Mouse (Mus musculus): ENCODE results near the gene Yy2. TPM values are rescaled to one million over a fixed set of nuclear protein-coding genes. Genes with fewer than 3 reads are reported as not detected.

Gene Yy2
- total RNA-seq (2022): 1 to 10 TPM in 3 of 4 experiments, under 1 TPM in 1; 0.16 to 2.1 (median 1.7) TPM

DNA sequence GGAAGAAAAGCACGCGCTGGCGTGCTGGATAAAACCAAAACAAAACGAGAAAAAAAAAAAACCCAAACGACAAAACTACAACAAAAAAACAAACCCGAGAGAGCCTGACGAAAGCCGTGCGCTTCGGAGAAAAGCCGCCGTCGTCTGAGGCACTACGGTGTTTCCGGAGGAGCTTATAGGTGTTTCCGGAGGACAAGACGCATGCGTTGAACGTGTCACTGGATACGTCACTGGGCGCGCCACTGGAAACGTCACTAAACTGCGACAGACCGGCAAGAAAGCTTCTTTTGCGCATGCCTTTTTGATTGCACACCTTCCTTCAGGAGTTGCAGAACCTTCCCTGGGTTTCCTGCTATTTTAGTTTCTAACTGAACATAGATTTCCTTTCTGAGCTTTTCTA, at the start of gene Yy2:
TSS of gene Yy2 (minus strand) at position 146 of the 400 bp plus-strand sequence.
- DNase-seq (ENCODE audit: low spot score in 2 of 2): no peak

DNA sequence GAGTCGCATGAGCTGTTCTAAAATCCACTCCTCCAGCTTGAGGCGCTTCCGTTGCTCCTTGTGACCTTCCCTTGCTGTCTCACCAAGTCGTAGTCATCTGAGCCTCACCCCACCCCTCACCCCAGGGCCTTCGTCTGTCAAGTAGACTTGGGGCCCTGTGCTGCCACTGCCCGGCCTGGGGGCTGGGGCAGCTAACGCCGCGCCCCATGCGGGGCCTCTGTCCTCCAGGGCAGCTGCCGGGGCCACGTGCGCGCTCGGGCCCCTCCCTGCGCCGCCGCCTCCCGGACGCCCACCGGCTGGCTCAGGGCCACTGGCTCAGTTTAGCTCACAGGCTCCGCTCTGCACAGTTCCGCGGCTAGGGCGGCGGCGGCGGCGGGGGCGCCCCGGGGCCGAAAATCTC, 44.1 kb upstream of the Yy2 start:
- no peak for DNase-seq (ENCODE audit: low spot score in 2 of 2)

DNA sequence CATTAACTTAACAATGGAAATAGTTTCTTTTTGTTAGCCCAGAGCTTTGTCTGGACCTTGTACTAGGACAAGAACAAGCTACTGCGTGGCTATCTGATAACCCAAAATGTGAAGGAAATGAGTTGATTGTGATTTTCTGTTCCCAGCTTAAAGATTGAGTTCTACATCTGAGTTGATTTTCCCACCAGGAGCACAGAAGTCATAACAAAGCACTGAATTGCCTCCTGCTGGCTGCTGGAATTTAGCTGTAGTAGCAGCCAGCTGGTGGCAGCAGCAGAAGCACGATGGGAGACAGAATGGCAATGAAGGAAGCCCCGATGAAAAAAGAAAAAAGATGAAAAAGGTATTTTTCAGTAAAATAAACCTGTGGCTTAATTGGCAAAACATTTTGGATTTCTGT, 32.7 kb upstream of the Yy2 start:
- no peak for DNase-seq (ENCODE audit: low spot score in 2 of 2)

DNA sequence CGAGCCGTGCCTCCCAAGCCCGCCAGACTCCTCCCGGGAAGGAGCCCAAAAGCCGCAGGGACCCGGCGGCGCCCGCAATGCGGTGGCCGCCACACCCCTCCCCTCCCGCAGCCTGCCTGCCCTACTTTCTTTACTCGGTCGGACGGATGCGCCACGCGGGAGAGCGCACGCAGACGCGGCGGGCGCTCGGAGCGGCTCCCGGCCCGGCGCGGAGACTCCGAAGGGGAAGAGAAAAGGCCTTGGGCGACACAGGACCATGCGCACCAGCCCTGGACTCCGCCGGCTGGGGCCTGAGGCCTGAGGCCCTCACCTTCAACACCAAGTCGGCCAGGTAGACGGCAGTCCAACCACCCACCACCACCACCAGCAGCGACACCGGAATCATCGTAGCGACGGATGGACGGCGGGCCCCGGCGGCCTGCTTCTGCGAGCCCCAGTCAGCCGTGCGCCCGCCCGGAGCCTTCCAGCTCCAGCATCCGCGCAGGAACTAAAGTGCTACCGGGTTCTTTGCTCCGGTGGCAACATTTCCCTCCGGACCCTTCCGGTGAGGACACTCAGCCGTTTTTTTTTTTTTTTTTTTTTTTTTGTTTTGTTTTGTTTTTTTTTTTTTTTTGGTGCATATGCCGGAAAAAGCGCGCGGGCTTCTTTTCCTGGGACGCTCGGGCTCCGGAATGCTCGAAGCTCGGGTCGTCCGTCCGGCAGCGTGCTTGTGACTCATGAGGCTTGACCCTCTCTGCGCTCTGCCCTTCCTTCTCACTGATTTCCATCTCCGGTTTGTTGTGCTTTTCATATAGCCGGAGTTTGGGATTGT, 29.6 kb upstream of the Yy2 start, which contains the start of gene Mbtps2:
TSS of gene Mbtps2 (minus strand) at position 530 of the 811 bp plus-strand sequence.
- peak; percentile 15 to 47 for DNase-seq (ENCODE audit: low spot score in 2 of 2)

DNA sequence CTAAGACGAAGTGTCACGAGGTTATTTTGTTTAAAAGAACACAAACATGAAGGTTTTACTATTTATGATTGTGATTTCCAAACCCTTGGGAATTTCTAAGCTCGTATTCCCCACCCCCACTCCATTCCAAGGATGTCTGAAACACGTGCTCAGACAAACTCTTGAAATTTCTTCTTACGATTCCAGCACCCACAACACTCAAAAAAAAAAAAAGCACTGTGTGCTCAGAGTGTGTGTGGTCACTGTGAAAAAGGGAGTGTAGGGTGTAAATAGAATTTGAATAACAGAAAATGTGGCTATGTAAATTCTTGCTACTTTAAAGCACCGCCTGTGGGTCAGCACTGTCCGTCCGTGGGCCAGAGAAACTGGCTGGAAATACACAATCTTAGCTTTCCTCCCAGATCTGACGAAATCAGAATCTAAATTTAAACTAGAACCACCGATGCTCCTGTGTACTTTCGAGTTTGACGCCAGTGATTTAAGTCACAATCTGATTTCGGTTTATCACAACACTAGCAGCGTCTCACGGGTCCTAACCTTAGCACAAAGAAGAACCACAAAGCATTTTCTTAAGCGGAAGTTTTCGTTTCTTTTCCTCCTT, 28.9 kb upstream of the Yy2 start:
- no peak for DNase-seq (ENCODE audit: low spot score in 2 of 2)

DNA sequence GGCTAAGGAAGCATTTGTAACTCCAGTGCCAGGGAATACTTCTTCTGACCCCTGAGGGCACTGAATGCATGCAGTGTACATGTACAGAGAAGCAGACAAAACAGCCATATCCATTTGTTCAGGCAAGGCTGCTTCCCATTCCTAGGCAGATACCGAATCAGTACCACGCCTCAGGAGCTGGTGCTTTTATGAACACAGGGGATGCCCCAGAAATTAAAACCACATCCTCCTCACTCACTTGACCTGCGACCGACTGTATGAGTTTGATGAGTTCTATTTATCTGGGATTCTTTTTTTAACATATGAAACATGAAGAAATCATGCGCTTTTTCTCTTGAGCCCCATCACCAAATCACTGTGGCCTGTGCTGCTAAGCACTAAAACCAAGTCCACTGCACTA, 28.0 kb upstream of the Yy2 start:
- DNase-seq (ENCODE audit: low spot score in 2 of 2): no peak

DNA sequence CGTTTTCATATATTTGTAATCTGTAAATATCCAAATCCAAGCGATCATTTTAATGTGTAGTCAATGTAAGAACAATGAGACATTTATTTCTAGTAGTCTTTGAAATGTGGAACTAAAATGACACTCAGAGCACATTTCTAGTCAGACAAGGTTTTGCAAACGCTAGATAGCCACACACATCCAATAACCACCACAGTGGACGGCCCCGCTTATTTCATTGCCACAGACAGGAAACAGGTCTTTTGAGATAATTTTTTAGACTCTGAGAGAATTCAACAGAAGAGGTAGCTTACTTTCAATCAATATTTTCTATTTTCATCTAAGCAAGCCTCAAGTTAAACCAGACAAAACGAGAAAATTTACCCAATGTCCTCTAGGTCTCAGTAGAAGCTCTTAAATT, 27.1 kb upstream of the Yy2 start:
- no peak for DNase-seq (ENCODE audit: low spot score in 2 of 2)

DNA sequence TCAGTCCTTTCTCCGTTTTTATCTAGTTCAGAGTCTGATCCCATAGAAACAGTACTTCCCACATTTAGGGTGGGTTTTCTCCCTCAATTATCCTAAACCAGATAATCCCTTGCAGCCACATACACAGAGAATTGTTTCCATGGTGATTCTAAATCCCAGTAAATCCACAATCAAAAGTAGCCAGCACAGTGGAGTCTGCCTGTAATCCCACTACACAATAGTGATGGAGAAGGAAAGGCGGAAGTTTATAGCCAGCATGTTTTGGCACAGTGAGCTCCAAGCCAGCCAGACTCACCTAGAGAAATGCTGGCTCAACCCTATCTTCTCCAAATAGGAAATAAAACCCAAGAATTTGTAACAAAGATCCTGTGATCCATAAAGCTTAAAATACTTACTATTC, 25.8 kb upstream of the Yy2 start:
- no peak for DNase-seq (ENCODE audit: low spot score in 2 of 2)

DNA sequence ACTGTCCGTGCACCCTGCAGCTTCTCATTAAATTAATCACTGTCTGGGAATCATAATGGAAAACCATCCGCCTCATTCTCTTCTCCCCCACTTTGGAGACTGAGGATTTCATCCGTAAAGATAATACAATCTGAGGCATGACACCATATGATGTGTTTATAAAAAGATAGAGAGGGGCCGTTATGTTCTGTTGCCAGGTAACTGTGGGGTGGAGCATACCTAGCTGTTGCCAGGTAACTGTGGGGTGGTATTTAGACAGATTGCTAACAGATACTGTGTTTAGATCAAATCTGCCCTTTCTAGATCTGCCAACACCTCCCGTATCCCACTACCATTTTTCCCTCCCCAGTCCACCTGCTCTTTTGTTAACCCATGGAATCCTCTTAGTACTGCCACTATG, 18.2 kb upstream of the Yy2 start:
- no peak for DNase-seq (ENCODE audit: low spot score in 2 of 2)

DNA sequence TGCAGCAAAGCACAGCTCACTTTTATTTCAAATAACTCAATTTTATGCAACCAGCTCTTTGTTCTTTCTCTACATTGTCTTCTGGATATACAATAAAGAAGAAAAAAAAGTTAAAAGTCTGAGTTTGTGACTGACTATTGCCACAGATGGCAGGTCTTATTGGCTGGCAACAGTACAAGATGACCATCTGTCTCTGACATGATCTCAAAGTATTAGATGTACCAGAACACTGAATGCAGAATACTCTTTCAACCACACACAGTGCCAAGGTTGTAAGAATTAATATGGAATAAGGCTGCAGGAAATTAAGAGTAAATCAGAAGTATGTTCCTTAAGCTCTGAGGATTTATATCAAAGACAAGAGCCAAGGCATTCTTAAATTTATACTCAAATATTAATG, 17.6 kb upstream of the Yy2 start:
- DNase-seq (ENCODE audit: low spot score in 2 of 2): no peak

DNA sequence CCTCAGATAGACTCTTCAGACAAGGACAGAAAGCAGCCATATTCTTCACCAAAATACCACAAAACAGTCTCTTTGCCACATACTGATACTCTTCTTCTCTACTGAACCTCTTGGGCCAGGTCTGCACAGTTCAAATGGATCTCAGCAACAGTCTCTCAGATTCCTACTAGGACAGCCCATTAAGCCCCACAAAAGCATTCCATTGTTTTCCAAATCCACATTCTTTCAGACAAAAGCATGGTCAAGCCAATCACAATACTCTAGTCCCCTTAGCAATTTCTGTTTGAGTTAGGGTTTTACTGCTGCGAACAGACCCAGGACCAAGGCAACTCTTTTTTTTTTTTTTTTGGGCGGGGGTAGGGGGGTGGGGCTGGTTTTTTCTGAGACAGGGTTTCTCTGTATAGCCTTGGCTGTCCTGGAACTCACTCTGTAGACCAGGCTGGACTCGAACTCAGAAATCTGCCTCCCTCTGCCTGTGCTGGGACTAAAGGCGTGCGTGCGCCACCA, 10.4 kb upstream of the Yy2 start:
- no peak for DNase-seq (ENCODE audit: low spot score in 2 of 2)

DNA sequence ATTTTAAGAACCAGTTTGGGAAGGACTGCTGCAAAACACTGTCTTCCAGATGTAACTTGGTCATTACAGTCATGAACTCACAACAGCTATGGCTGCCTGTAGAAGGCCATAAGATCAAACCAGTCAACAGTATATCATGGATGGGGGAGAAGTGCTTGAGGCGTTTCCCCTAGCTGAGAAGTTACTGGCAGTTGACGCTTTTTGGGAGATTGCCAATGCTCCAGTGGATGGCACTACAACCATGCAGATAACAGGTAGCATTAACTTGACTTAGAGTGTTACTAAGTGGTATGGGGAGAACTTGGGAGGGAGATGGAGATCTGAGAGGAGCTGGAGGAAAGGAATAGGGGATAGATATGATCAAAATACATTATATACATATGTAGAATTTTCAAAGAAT, 5.9 kb upstream of the Yy2 start:
- DNase-seq (ENCODE audit: low spot score in 2 of 2): no peak

DNA sequence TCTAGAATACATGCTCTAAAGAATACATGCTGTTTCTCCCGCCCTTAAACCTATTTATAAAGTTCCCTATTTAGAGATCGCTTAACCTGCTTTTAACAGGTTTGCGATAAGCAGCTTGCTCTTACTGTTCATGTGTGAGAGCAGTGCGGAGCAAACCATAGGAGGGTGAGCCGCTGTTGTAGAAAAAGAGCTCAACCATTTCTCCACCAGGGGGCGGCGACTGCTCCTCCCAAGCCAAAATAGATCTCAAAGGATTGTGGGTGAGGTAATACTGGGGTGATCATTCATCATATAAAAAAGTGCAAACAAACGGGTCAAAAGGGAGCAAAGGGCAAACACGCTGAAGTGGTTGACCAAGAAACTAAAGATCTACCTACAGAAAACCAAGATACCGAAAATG, 5.0 kb downstream of the Yy2 start:
- no peak for DNase-seq (ENCODE audit: low spot score in 2 of 2)

DNA sequence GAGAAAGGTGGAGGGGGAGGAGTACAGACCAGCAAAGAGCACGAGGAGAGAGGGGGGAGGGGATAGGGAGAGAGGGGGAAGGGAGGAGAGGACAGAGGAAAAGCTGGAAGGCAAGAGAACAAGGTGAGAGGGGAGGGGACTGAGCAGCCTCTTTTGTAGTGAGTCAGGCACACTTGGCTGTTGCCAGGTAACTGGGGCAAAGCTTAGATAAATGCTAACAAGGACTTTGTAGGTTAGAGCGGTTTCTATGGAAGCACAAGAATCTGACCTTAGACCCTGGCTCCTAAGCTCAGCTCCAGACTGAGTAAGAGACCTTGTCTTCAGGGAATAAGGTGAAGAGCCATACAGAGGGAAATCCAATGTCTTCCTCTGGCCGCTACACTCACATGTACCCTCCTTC, 21.7 kb downstream of the Yy2 start:
- no peak for DNase-seq (ENCODE audit: low spot score in 2 of 2)

Other genes starting within 250 kb of the Yy2 start
- under 1 TPM; 0.15 to 0.90 (median 0.45) TPM for gene Phex, start 153.7 kb downstream of the Yy2 start, total RNA-seq (2022)
- gene Sms, start 76.7 kb downstream of the Yy2 start, total RNA-seq (2022): 100 to 1,000 TPM in 1 of 4 experiments, 10 to 100 TPM in 3; 61.4 to 129 (median 75.3) TPM
- gene Mbtps2, start 29.7 kb upstream of the Yy2 start, total RNA-seq (2022): 10 to 100 TPM; 14.9 to 19.7 (median 17.4) TPM
- gene Smpx, start 129.9 kb upstream of the Yy2 start, total RNA-seq (2022): 100 to 1,000 TPM; 327 to 393 (median 357) TPM
- gene Klhl34, start 249.4 kb upstream of the Yy2 start, total RNA-seq (2022): 10 to 100 TPM; 21.4 to 28.7 (median 26.1) TPM